Mouse (Mus musculus) activated CD4-positive, CD25-positive, alpha-beta regulatory T cell, adult 4 months (primary cell): ENCODE data around the gene Tesmin. TPM values are rescaled to one million over a fixed set of nuclear protein-coding genes. Genes with fewer than 3 reads are reported as not detected.

ENCODE experiments used
- ATAC-seq: one replicate; pipeline ENCODE4 v1.8.0; 2017
- polyA plus RNA-seq, 2 experiments: library from polyadenylated mRNA; unstranded; fragments of 100-300 nt; shearing (Covaris generic); gene quantifications; one replicate each; pipeline ENCODE4 v1.2.1; 2017

Gene Tesmin
- polyA plus RNA-seq, 2 experiments from 2014 or later: not detected

- ATAC-seq: no peak
Observed at GRCm38 (mm10) chr19:3394216-3394615, 5.6 kb downstream of the Tesmin start.

- no peak for ATAC-seq
Observed at GRCm38 (mm10) chr19:3400057-3400456, 11.4 kb downstream of the Tesmin start.

- no peak for ATAC-seq
Observed at GRCm38 (mm10) chr19:3401504-3401903, 12.8 kb downstream of the Tesmin start.

GRCm38 (mm10) chr19:3401943-3402342 is 13.3 kb downstream of the Tesmin start:
- no peak for ATAC-seq

GRCm38 (mm10) chr19:3402390-3402789 is 13.7 kb downstream of the Tesmin start:
- no peak for ATAC-seq

GRCm38 (mm10) chr19:3404030-3404429 is 15.4 kb downstream of the Tesmin start:
- ATAC-seq: no peak

GRCm38 (mm10) chr19:3405531-3406281 is 17.0 kb downstream of the Tesmin start:
- no peak for ATAC-seq

DNA sequence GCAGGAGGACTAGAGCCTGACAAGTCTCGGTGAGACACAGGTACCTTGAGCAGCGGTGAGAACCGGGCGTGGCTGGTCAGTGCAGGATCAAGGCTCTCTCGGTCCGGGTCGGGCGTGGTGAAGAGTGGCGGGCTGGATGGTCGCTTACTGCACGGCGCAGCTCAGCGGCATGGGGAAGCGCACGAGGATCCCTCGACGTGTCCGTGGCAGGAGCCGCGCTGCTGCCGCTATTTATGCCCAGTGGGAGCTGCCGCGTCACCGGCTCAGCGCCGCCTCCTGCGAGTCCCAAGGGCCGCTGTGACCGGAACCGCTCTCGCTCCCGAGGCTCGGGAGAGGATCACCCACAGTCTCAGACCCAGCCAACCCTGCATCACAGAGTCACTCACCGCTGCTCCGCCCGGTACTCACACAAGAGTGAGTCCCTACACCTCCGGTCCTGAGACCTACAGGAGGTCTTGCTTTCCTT is 25.6 kb downstream of the Tesmin start, which contains the start of gene Gal:
Gene Gal, minus strand, starts transcription at position 277 of the 466 bp plus-strand sequence.
- ATAC-seq: no peak

GRCm38 (mm10) chr19:3419251-3419650 is 30.6 kb downstream of the Tesmin start:
- no peak for ATAC-seq

DNA sequence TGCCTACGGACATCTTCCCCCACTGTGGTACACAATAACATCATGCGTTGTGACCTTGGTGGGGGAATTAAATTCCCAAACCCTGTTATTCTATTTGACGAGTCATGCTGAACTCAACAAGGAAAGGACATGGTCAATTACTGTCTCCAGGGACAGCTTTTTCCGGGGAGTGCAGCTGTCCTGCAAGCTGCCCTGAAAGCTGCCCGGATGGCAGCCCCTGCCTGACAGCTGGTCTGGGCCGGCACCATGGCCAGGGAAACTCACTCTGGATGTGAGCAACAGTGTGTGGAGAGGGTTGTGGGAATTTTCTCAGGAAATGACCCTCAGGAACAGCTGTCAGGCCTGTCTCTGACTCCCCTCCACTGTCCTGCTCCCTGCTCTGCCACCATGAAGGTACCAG is 33.8 kb downstream of the Tesmin start:
- ATAC-seq: no peak

DNA sequence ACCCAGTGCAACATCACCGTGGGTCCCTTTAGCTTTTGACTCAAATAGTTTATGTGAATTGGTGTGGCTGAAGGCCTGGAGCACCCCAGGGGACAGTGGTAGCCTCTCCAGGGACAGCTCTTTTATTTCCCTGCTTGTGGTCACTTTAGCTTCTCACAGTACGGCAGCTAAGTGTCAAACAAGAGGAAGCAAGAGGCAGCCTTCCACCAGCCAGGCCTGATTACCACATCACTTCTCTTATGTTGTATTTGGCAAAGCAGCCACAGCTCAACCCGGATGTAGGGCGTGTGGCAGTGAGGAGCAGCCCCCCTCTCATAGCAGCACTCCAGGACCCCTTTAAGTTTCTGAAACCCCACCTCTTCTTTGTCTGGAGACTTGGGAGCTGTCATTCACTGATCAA is 34.3 kb downstream of the Tesmin start:
- no peak for ATAC-seq

- no peak for ATAC-seq
Observed at GRCm38 (mm10) chr19:3424214-3424613, 35.6 kb downstream of the Tesmin start.

- ATAC-seq: no peak
Observed at GRCm38 (mm10) chr19:3428057-3428830, 39.6 kb downstream of the Tesmin start.

- ATAC-seq: no peak
Observed at GRCm38 (mm10) chr19:3429156-3429816, 40.6 kb downstream of the Tesmin start.

- no peak for ATAC-seq
Observed at GRCm38 (mm10) chr19:3431066-3431465, 42.4 kb downstream of the Tesmin start.

GRCm38 (mm10) chr19:3431969-3432368 is 43.3 kb downstream of the Tesmin start:
- ATAC-seq: no peak

- ATAC-seq: no peak
Observed at GRCm38 (mm10) chr19:3434124-3434523, 45.5 kb downstream of the Tesmin start.

- ATAC-seq: no peak
Observed at GRCm38 (mm10) chr19:3434641-3435040, 46.0 kb downstream of the Tesmin start.

- no peak for ATAC-seq
Observed at GRCm38 (mm10) chr19:3435824-3436223, 47.2 kb downstream of the Tesmin start.

GRCm38 (mm10) chr19:3436840-3437239 is 48.2 kb downstream of the Tesmin start:
- no peak for ATAC-seq

DNA sequence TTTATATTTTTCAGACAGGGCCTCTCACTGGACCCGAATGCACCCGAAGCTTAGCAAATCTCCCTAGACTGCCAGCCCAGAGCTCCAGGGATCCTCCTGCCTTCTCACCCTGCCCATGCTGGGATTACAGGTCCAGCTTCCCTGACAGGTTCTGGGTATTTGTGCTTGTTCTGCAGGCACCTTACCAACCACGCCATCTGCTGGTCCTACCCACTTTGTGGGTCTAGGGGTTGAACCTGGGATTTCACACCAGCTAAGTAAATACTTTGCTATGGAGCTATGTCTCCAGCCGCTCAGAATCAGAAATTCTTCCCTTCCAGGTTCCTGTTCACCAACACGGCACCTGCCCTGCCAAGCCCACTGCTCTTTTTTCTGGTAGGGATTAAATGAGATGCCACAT is 49.3 kb downstream of the Tesmin start:
- no peak for ATAC-seq

GRCm38 (mm10) chr19:3440667-3441066 is 52.0 kb downstream of the Tesmin start:
- ATAC-seq: no peak

DNA sequence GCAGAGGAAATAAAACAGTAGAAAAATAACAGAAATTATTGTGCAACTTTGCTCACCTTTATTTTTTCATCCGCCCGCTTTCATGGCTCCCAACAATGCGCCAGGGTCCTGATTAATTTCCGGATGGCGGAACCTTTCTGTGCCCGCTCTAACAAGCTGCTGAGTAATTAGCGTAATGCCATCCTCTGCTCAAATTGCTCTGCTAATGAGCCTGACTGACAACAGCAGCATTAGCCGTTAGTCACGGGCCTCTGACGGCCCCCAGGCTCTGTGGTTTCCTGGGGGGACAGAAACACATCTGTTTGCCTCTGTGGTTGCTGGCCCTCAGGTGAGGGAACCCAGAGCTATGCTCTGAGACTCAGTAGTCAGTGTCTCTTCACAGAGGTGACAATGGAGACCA is 52.4 kb downstream of the Tesmin start:
- no peak for ATAC-seq
